Mouse (Mus musculus): ENCODE measurements around the gene Homer1.

- TF ChIP-seq POLR2A (IDR thresholded peaks at IDR 0.05; ENCODE audit: insufficient read length, low read depth) (no peak), USF1 (IDR thresholded peaks at IDR 0.05; ENCODE audit: low read depth) (no peak), SRF (IDR thresholded peaks at IDR 0.05; ENCODE audit: control insufficient read depth, insufficient read length, low read depth) (no peak), POLR2AphosphoS2 (IDR thresholded peaks at IDR 0.05; ENCODE audit: insufficient read length, low read depth) (no peak)
Measured at GRCm38 (mm10) chr13:93305636-93306035, 6.2 kb downstream of the Homer1 start.
